Mouse (Mus musculus) cerebellum, postnatal 36 days (tissue): Measurements from ENCODE around the gene Spata3.

Experiments
- DNase-seq, 2 experiments: peaks; one replicate each; pipeline ENCODE4 v3.0.0; 2021 to 2022; ENCODE audit warnings: mixed read lengths in 2 of 2

Spata3 gene

GRCm38 (mm10) chr1:86038191-86038951 lies 21.8 kb downstream of the Spata3 start:
- peak; percentile 48 to 51 for DNase-seq

- no peak for DNase-seq
These were observed 23.5 kb downstream of the Spata3 start for GRCm38 (mm10) chr1:86040131-86040530.

- DNase-seq: no peak
These were observed 24.2 kb downstream of the Spata3 start for GRCm38 (mm10) chr1:86040817-86041216.

DNA sequence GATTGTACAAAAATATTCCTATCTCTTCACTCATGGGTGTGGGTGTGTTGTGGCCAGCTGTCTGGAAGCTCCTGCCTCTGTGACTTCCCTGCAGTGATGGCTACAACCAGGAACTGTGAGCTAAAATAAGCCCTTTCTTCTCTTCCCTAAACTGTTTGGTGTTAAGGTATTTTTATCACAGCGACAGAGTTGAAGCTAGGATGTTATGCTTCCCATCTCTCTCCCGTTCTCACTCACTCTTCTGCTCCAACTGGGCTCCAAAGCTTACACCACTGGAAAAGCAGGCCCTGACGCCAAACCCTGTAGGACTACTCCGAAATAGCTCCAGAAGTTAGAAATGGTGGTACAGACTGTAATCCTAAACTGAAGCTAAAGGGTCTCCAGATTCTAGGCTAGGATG lies 28.4 kb downstream of the Spata3 start:
- no peak for DNase-seq

DNA sequence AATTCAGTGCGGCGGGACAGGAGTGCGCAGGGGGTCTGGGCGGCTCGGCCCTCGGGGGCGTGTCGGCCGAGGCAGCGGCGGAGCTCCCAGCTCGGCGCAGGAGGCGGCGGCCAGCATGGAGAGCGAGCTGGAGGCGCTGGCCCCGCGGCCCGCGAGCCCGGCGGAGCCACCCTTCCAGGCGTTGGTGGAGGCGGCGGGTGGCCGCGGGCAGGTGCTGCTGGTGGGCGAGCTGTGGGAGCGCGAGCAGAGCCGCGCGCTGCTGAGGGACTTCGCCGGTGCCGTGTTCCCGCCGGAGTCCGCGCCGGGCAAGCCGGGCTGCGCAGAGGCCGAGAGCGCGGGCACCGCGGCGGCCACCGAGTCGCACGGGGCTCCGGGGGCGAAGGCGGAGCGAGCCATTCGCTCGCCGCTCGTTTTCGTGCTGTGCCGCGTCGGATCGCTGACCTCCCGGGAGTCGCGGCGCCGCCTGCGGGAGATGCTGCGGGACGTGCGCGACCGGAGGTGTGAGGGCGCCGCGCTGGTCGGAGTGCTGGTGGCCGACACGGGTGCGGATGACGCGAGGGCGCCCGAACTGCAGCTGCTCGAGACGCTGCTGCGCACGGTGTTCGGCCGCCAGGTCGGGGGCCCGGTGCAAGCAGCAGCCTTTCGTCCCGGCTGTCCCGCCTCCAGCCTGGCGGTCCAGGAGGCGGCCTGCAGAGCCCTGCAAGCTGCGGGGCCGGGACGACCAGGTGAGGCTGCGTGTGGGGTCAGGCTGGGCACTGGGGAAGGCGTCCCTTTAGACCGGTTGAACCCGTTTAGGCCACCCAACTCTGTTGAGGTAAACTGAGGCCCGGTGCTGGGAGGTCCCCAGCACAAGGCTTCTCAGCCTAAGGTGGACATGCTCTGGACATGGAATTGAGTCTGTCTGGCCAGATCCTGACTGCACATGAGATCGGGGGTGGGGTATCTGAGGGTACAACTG lies 29.5 kb downstream of the Spata3 start, which contains the start of gene 2810459M11Rik:
2810459M11Rik (plus strand) TSS at position 16 of the 958 bp plus-strand sequence.
- peak; percentile 20 to 32 for DNase-seq

DNA sequence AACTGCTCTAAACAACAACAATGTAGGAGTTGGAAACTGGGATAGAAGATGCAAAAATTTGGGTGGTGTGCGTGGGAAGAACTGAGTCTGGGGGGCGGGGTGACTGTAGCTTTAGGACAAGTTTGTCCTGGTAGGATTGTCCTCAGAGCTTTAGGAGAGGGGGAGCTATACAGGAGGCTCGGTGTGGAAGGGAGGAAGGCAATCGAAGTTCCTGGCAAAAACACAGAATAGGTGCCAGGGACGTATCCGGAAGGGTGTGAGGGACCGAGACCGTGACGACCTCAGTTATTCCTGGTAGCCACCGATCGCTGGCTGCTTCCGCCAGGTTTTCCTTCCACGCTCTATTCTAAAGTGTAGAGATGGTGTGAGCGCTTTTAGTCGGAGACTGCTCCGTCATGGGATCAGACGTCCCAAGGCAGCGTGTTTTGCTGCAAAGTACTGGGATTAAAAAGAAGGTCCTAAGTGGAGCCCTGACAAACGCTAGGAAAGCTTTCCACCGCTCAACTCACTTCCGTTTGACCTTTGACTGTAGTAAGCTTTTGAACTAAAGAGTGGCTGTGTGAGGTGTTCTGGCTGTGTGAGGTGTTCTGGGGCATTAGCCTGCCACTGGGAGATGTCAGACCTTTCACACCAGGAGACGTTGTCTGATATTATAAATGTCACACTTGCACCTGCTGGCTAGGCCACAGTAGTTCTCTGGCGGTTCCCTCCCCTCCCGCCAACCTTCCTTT lies 30.4 kb downstream of the Spata3 start:
- DNase-seq: no peak

- no peak for DNase-seq
These were observed 31.6 kb downstream of the Spata3 start for GRCm38 (mm10) chr1:86048231-86048630.

DNA sequence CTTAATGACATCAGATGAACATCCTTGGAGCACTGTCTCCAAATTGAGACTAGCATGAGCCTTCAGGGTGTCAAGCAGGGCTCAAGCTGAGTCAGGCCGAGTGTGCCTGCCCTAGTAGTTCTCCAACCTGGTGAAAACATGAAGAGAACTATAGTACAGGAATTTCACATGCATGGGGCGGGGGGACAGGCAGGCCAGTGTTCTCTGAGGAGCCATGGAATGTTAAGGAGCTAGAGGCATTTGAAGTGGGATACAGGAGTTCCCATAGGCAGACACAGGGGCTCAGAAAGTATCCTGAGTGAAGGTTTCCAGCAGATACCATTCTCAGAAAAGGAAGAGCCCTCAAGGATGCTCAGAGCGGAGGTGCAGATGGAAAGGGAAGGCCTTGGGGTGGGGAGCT lies 32.1 kb downstream of the Spata3 start:
- DNase-seq: no peak

GRCm38 (mm10) chr1:86053198-86053921 lies 36.7 kb downstream of the Spata3 start:
- peak; percentile 81 to 83 for DNase-seq

GRCm38 (mm10) chr1:86054943-86055342 lies 38.3 kb downstream of the Spata3 start:
- DNase-seq: no peak

GRCm38 (mm10) chr1:86056284-86056683 lies 39.7 kb downstream of the Spata3 start:
- no peak for DNase-seq

- DNase-seq: peak; percentile 96 to 99
These were observed 42.5 kb downstream of the Spata3 start for GRCm38 (mm10) chr1:86058856-86059769.

DNA sequence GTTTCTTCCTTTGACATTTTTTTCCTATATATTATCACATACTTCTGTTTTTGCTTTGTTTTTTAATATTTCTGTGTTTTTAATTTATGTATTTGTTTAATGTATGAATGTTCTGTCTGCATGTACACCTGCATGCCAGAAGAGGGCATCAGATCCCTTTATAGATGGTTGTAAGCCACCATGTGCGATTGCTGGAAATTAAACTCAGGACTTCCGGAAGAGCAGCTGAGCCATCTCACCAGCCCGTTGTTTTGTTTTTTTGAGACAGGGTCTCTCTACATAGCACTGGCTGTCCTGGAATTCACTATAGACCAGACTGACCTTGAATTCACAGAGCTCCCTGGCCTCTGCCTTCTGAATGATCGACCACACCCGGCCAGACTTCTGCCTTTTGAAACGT lies 45.9 kb downstream of the Spata3 start:
- no peak for DNase-seq

DNA sequence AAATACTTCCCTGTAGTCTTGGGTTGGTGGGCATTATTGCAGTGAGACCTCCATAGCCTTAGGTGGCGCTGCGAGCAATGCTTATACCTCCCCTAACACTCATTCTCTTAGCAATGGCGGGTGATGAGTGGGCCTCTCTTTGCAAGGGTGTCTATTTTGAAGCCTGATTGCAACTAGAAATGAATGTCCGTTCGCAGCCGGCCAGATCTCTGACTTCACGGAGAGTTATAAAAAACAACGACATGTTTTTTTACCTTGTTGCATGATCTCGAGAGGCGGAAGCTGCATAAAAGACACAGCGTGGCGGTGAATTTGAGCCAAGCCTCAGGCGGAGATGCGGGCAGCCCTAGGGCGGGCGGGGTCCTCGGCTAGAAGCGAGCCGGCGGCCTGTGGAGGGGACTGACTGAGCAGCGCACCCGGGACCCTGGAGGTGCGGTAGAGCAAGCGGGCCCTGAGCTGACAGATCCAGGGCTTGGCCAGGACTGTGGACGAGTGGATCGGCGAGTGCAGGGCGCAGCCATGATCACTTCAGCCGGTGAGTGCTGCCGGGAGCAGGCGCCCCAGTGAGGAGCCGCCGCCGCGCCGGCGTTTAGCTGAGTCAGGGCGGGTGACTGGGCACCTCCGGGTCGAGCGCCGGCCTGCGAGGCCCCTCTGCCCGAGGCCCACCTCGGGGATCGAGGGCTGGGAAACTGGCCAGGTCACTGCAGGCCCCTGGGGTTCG lies 47.8 kb downstream of the Spata3 start, which contains the start of gene Psmd1:
Psmd1 (plus strand) TSS at position 117 of the 721 bp plus-strand sequence.
- DNase-seq: peak; percentile 88 to 94

DNA sequence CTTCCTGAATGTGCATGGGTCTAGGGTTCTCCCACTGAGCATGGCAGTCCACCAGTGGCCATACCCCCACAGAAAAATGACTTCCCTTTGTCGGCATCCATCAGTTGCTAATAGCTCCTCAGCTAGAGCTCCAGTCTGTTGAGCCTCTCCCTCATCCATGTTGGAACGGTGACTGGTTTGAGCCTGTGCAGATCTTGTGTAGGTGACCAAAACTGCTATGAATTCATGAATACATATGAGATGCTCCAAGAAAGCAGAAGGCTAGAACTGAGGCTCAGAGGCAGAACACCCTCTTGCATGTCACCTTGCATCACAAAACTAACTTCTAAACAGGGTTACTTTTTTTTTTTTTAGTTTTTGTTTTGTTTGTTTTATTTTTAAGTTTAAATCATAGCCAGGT lies 59.9 kb downstream of the Spata3 start:
- no peak for DNase-seq
